Mouse (Mus musculus): ENCODE results near the gene Pycr1. TPM values are rescaled to one million over a fixed set of nuclear protein-coding genes. Genes with fewer than 3 reads are reported as not detected.

Gene Pycr1
- total and polyA plus RNA-seq, 2 experiments from 2014 or later: 8.6 to 10.4 TPM

GRCm38 (mm10) chr11:120672687-120673593, 29.4 kb upstream of the Pycr1 start, which contains the start of gene Aspscr1:
Gene Aspscr1 (plus strand): TSS chr11:120672973.
- Histone ChIP-seq H3K9me3 (ENCODE audit: low read length) (no peaks in the 10 kb centered on the region), H3K27ac (ENCODE audit: low read depth, low read length) (peak within 1 kb of the TSS; percentile 82), H3K9ac (replicated peaks; ENCODE audit: low read length, poor library complexity, severe bottlenecking) (peak within 1 kb of the TSS; percentile 77), H3K36me3 (ENCODE audit: insufficient read depth, low read length) (peaks cover 9% of the 10 kb centered on the region), H3K4me1 (ENCODE audit: insufficient read depth, low read length) (peaks cover 8% of the 10 kb centered on the region), H3K4me2 (ENCODE audit: low read depth, low read length, poor library complexity, severe bottlenecking) (peak within 1 kb of the TSS; percentile 67), H3K27me3 (ENCODE audit: insufficient read depth, low read length) (no peaks in the 10 kb centered on the region), H3K4me3 (ENCODE audit: low read depth, low read length) (peak within 1 kb of the TSS; percentile 71)
- WGBS: 1% methylated on average over 74 of the region's 83 CpGs
- ATAC-seq (ENCODE audit: low FRiP score): peak; percentile 94
- TF ChIP-seq CTCF (IDR thresholded peaks at IDR 0.05): no peak
- DNase-seq (ENCODE audit: low spot score): peak; percentile 96

GRCm38 (mm10) chr11:120666617-120667016, 23.0 kb upstream of the Pycr1 start:
- ATAC-seq (ENCODE audit: low FRiP score): no peak
- no peaks in the 10 kb centered on the region for H3K4me1 ChIP-seq (ENCODE audit: insufficient read depth, low read length)
- H3K27ac ChIP-seq (ENCODE audit: low read depth, low read length): no peak overlapping the region
- peaks cover 22% of the 10 kb centered on the region for H3K27me3 ChIP-seq (ENCODE audit: insufficient read depth, low read length)
- WGBS: 3% methylated on average over 3 of the region's 3 CpGs
- no peak overlapping the region for H3K4me3 ChIP-seq (ENCODE audit: low read depth, low read length)
- TF ChIP-seq CTCF (IDR thresholded peaks at IDR 0.05): no peak
- no peak overlapping the region for H3K4me2 ChIP-seq (ENCODE audit: low read depth, low read length, poor library complexity, severe bottlenecking)
- no peak overlapping the region for H3K9ac ChIP-seq (replicated peaks; ENCODE audit: low read length, poor library complexity, severe bottlenecking)
- H3K9me3 ChIP-seq (ENCODE audit: low read length): no peaks in the 10 kb centered on the region
- no peaks in the 10 kb centered on the region for H3K36me3 ChIP-seq (ENCODE audit: insufficient read depth, low read length)
- DNase-seq (ENCODE audit: low spot score): no peak

- ATAC-seq (ENCODE audit: low FRiP score): no peak
- Histone ChIP-seq H3K4me1 (ENCODE audit: insufficient read depth, low read length) (no peaks in the 10 kb centered on the region), H3K9me3 (ENCODE audit: low read length) (no peaks in the 10 kb centered on the region), H3K27me3 (ENCODE audit: insufficient read depth, low read length) (peaks cover 34% of the 10 kb centered on the region), H3K9ac (replicated peaks; ENCODE audit: low read length, poor library complexity, severe bottlenecking) (no peak overlapping the region), H3K27ac (ENCODE audit: low read depth, low read length) (no peak overlapping the region), H3K4me2 (ENCODE audit: low read depth, low read length, poor library complexity, severe bottlenecking) (no peak overlapping the region), H3K36me3 (ENCODE audit: insufficient read depth, low read length) (no peaks in the 10 kb centered on the region), H3K4me3 (ENCODE audit: low read depth, low read length) (no peak overlapping the region)
- no peak for TF ChIP-seq CTCF (IDR thresholded peaks at IDR 0.05)
- WGBS: 87% methylated on average over 3 of the region's 3 CpGs
- DNase-seq (ENCODE audit: low spot score): no peak
These were observed 21.8 kb upstream of the Pycr1 start for GRCm38 (mm10) chr11:120665406-120665805.

- no peaks in the 10 kb centered on the region for H3K9me3 ChIP-seq (ENCODE audit: low read length)
- TF ChIP-seq CTCF (IDR thresholded peaks at IDR 0.05): no peak
- peaks cover 51% of the 10 kb centered on the region for H3K27me3 ChIP-seq (ENCODE audit: insufficient read depth, low read length)
- 55% methylated on average over 5 of the region's 5 CpGs for WGBS
- no peak for DNase-seq (ENCODE audit: low spot score)
- no peak for ATAC-seq (ENCODE audit: low FRiP score)
- no peak overlapping the region for H3K4me3 ChIP-seq (ENCODE audit: low read depth, low read length)
- no peak overlapping the region for H3K4me2 ChIP-seq (ENCODE audit: low read depth, low read length, poor library complexity, severe bottlenecking)
- H3K36me3 ChIP-seq (ENCODE audit: insufficient read depth, low read length): no peaks in the 10 kb centered on the region
- no peak overlapping the region for H3K27ac ChIP-seq (ENCODE audit: low read depth, low read length)
- no peak overlapping the region for H3K9ac ChIP-seq (replicated peaks; ENCODE audit: low read length, poor library complexity, severe bottlenecking)
- H3K4me1 ChIP-seq (ENCODE audit: insufficient read depth, low read length): no peaks in the 10 kb centered on the region
These were observed 20.1 kb upstream of the Pycr1 start for GRCm38 (mm10) chr11:120663714-120664113.

- Histone ChIP-seq H3K27me3 (ENCODE audit: insufficient read depth, low read length) (peaks cover 61% of the 10 kb centered on the region), H3K27ac (ENCODE audit: low read depth, low read length) (no peak overlapping the region), H3K4me2 (ENCODE audit: low read depth, low read length, poor library complexity, severe bottlenecking) (no peak overlapping the region), H3K9me3 (ENCODE audit: low read length) (no peaks in the 10 kb centered on the region), H3K36me3 (ENCODE audit: insufficient read depth, low read length) (no peaks in the 10 kb centered on the region), H3K4me1 (ENCODE audit: insufficient read depth, low read length) (no peaks in the 10 kb centered on the region), H3K4me3 (ENCODE audit: low read depth, low read length) (no peak overlapping the region), H3K9ac (replicated peaks; ENCODE audit: low read length, poor library complexity, severe bottlenecking) (no peak overlapping the region)
- no peak for DNase-seq (ENCODE audit: low spot score)
- TF ChIP-seq CTCF (IDR thresholded peaks at IDR 0.05): no peak
- no peak for ATAC-seq (ENCODE audit: low FRiP score)
- WGBS: 17% methylated on average over 6 of the region's 6 CpGs
These were observed 19.2 kb upstream of the Pycr1 start for GRCm38 (mm10) chr11:120662759-120663158.

GRCm38 (mm10) chr11:120661076-120661460, 17.5 kb upstream of the Pycr1 start, which contains the start of gene Notum:
Gene Notum (minus strand): TSS chr11:120661175.
- no peak for TF ChIP-seq CTCF (IDR thresholded peaks at IDR 0.05)

More at GRCm38 (mm10) chr11:120661076-120661460, 17.5 kb upstream of the Pycr1 start, which contains the start of gene Notum:
- ATAC-seq (ENCODE audit: low FRiP score) (no peak), DNase-seq (ENCODE audit: low spot score) (no peak)
- Histone ChIP-seq H3K4me2 (ENCODE audit: low read depth, low read length, poor library complexity, severe bottlenecking) (peak within 1 kb of the TSS; percentile 54), H3K4me3 (ENCODE audit: low read depth, low read length) (peak within 1 kb of the TSS; percentile 33), H3K9ac (replicated peaks; ENCODE audit: low read length, poor library complexity, severe bottlenecking) (0 out of 2 replicates have a peak within 1 kb of the TSS, but pooled peaks have one; percentile 39), H3K36me3 (ENCODE audit: insufficient read depth, low read length) (no peaks in the 10 kb centered on the region), H3K27ac (ENCODE audit: low read depth, low read length) (no peak within 1 kb of the TSS), H3K9me3 (ENCODE audit: low read length) (no peaks in the 10 kb centered on the region), H3K27me3 (ENCODE audit: insufficient read depth, low read length) (peaks cover 76% of the 10 kb centered on the region), H3K4me1 (ENCODE audit: insufficient read depth, low read length) (no peaks in the 10 kb centered on the region)
- under 1% methylated on average over 35 of the region's 35 CpGs for WGBS
